9 mouse cellular contexts compared by ENCODE assay signal in genomic region chr8:61391058-61391434, GRCm38 (mm10).
DNase-seq lines count a peak whose midpoint lies in the region; ATAC-seq lines count a peak whose summit lies in the region.
"Had no signal": no experiment of that assay in that cellular context is flagged by ENCODE, and none has a peak within 500 bp of the region (broad histone marks: within the 10 kb centered on the region; RNA-seq: fewer than 3 reads in every experiment).

No protein-coding gene starts in this region.

- no peaks in the 10 kb centered on the region for H3K9me3 ChIP-seq in intestine, embryonic 16.5 days (ENCODE audit: control insufficient read depth, low read length)
- H3K9me3 ChIP-seq in stomach, embryonic 16.5 days (replicated peaks; ENCODE audit: control insufficient read depth, low read length), result no peaks in the 10 kb centered on the region

- peak; percentile 13 to 17 for DNase-seq in cerebellum, postnatal 14 days
- DNase-seq in thymus, postnatal 14 days, result peak; percentile 13
- no peak for DNase-seq in thymus, postnatal 10 days (ENCODE audit: low spot score in 2 of 2)
- DNase-seq in embryo, embryonic 10 days (ENCODE audit: low spot score), result no peak
- DNase-seq in layer of hippocampus, postnatal 14 days (ENCODE audit: low spot score in 2 of 2), result no peak
- DNase-seq: cerebellum, adult 9-10 months had no signal

- no peak overlapping the region for H3K9ac ChIP-seq in intestine, embryonic 16.5 days (ENCODE audit: low read depth, low read length)
- no peak overlapping the region for H3K9ac ChIP-seq in stomach, embryonic 16.5 days (ENCODE audit: low read length)

- H3K4me2 ChIP-seq in intestine, embryonic 16.5 days (ENCODE audit: low read depth, low read length), result no peak overlapping the region
- H3K4me2 ChIP-seq in stomach, embryonic 16.5 days (ENCODE audit: low read depth, low read length), result no peak overlapping the region

- no peaks in the 10 kb centered on the region for H3K27me3 ChIP-seq in intestine, embryonic 16.5 days (replicated peaks; ENCODE audit: control insufficient read depth, insufficient read depth, low read length)
- no peaks in the 10 kb centered on the region for H3K27me3 ChIP-seq in stomach, embryonic 16.5 days (ENCODE audit: control insufficient read depth, insufficient read depth, low read length)

- H3K36me3 ChIP-seq in intestine, embryonic 16.5 days (ENCODE audit: control insufficient read depth, insufficient read depth, low read length), result no peaks in the 10 kb centered on the region
- 0 out of 2 replicates have a peak, but pooled peaks cover 7% of the 10 kb centered on the region for H3K36me3 ChIP-seq in stomach, embryonic 16.5 days (ENCODE audit: control insufficient read depth, insufficient read depth, low read length)

- H3K4me3 ChIP-seq in intestine, embryonic 16.5 days (ENCODE audit: low read length), result no peak overlapping the region
- no peak overlapping the region for H3K4me3 ChIP-seq in stomach, embryonic 16.5 days (replicated peaks; ENCODE audit: low read length)

- 0 out of 2 replicates have a peak overlapping the region, but pooled peaks have one; percentile 11 for H3K27ac ChIP-seq in intestine, embryonic 16.5 days (ENCODE audit: low read length)
- peak overlapping the region; percentile 56; the same call in 1 of the 2 replicates for H3K27ac ChIP-seq in stomach, embryonic 16.5 days (ENCODE audit: low read length)

- ATAC-seq in cerebellum, adult (ENCODE audit: insufficient number of reproducible peaks, low FRiP score, low TSS enrichment), result no peak
- peak; percentile 47 for ATAC-seq in intestine, embryonic 16.5 days
- ATAC-seq in stomach, embryonic 16.5 days (ENCODE audit: insufficient read depth, low FRiP score), result peak; percentile 54; the same call in 1 of the 2 replicates

- H3K4me1 ChIP-seq in intestine, embryonic 16.5 days (ENCODE audit: control insufficient read depth, insufficient read depth, low read length), result peaks cover 8% of the 10 kb centered on the region
- H3K4me1 ChIP-seq in stomach, embryonic 16.5 days (ENCODE audit: control insufficient read depth, insufficient read depth, low read length), result peaks cover 10% of the 10 kb centered on the region

- 71% methylated on average over 13 of the region's 13 CpGs for WGBS in intestine, embryonic 16.5 days
- WGBS in stomach, embryonic 16.5 days, result 58% methylated on average over 13 of the region's 13 CpGs

Comparison
In these comparisons a context has a peak if more than half of its experiments do, and no peak if none do; other contexts are left out.
1. DNase-seq: peak in cerebellum, postnatal 14 days (2 of 2) and thymus, postnatal 14 days (single experiment); none in thymus, postnatal 10 days (0 of 2), embryo, embryonic 10 days (single experiment) and layer of hippocampus, postnatal 14 days (0 of 2).